In the genomic region with DNA sequence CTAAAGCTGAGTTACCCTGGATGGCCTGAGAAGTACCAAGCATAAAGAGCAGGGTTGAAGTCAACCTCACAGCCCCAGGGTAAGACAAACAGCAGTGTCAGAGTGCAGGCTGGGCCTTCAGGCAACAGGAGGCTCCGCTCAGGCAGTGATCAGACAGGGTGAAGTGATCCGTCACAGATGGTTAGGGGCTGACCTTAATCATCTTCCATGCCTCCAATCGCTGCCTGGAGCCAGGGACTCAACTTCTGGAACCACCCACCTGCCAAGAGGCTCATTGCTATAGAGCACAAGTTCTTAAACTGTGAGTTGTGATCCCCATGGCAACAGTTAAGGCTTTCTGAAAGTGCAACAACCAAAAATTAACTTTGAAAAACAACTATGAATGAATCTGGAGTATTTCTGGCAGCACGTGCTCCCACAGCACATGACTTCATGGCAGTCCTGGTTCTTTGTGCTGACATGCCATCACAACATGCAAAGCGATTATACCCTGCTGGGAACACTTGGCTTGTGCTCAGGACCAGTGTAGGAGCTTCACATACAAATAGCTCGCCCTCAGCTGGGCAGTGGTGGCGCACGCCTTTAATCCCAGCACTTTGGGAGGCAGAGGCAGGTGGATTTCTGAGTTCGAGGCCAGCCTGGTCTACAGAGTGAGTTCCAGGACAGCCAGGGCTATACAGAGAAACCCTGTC, we compare ENCODE assay signal across 9 mouse cellular contexts. TPM values are rescaled to one million over a fixed set of nuclear protein-coding genes. Genes with fewer than 3 reads are reported as not detected.
DNase-seq lines count a peak whose midpoint lies in the region; ATAC-seq lines count a peak whose summit lies in the region.
"Had no signal": no experiment of that assay in that cellular context is flagged by ENCODE, and none has a peak within 500 bp of the region (broad histone marks: within the 10 kb centered on the region; RNA-seq: fewer than 3 reads in every experiment).

No protein-coding gene starts in this region.

- 66% methylated on average over 9 of the region's 9 CpGs for WGBS in kidney, embryonic 14.5 days
- 66% methylated on average over 9 of the region's 9 CpGs for WGBS in embryonic facial prominence, embryonic 11.5 days
- 58% methylated on average over 9 of the region's 9 CpGs for WGBS in midbrain, embryonic 12.5 days

- H3K4me2 ChIP-seq in kidney, embryonic 14.5 days (replicated peaks; ENCODE audit: low read depth, low read length) = no peak overlapping the region
- no peak overlapping the region for H3K4me2 ChIP-seq in embryonic facial prominence, embryonic 11.5 days (ENCODE audit: low read depth, low read length)
- no peak overlapping the region for H3K4me2 ChIP-seq in midbrain, embryonic 12.5 days (replicated peaks)
- H3K4me2 ChIP-seq: embryonic facial prominence, embryonic 13.5 days; heart, embryonic 15.5 days had no signal

- ATAC-seq in kidney, embryonic 14.5 days (ENCODE audit: low FRiP score, low TSS enrichment) = 0 out of 2 replicates have a peak, but pooled peaks have one; percentile 39
- ATAC-seq in embryonic facial prominence, embryonic 11.5 days (replicated peaks; ENCODE audit: insufficient number of reproducible peaks, low FRiP score, low TSS enrichment, low read depth) = peak; percentile 18; the same call in 1 of the 2 replicates
- ATAC-seq in midbrain, embryonic 12.5 days (ENCODE audit: low FRiP score, low read depth) = no peak
- no peak for ATAC-seq in erythroid progenitor cell, adult 5-6 weeks (replicated peaks; ENCODE audit: low FRiP score, poor library complexity, severe bottlenecking)

- no peaks in the 10 kb centered on the region for H3K9me3 ChIP-seq in kidney, embryonic 14.5 days (ENCODE audit: control insufficient read depth, low read length)
- no peaks in the 10 kb centered on the region for H3K9me3 ChIP-seq in embryonic facial prominence, embryonic 11.5 days (replicated peaks; ENCODE audit: control insufficient read depth, low read length)
- H3K9me3 ChIP-seq in midbrain, embryonic 12.5 days = no peaks in the 10 kb centered on the region
- H3K9me3 ChIP-seq: embryonic facial prominence, embryonic 13.5 days; heart, embryonic 15.5 days had no signal

- H3K4me1 ChIP-seq in kidney, embryonic 14.5 days (ENCODE audit: control insufficient read depth, insufficient read depth, low read length) = peaks cover 5% of the 10 kb centered on the region; the same call in 1 of the 2 replicates
- no peaks in the 10 kb centered on the region for H3K4me1 ChIP-seq in embryonic facial prominence, embryonic 11.5 days (ENCODE audit: control insufficient read depth, insufficient read depth, low read length)
- H3K4me1 ChIP-seq in midbrain, embryonic 12.5 days = peaks cover 11% of the 10 kb centered on the region
- H3K4me1 ChIP-seq: heart, embryonic 15.5 days had no signal

- DNase-seq in kidney, adult 11 months = no peak
- peak; percentile 58 for DNase-seq in brain, adult 2 months (ENCODE audit: low read depth, low spot score)
- DNase-seq in embryonic facial prominence, embryonic 11.5 days (ENCODE audit: low spot score) = peak; percentile 15
- no peak for DNase-seq in adrenal gland, postnatal 25 days

- no peaks in the 10 kb centered on the region for H3K36me3 ChIP-seq in kidney, embryonic 14.5 days (ENCODE audit: control insufficient read depth, insufficient read depth, low read length)
- no peaks in the 10 kb centered on the region for H3K36me3 ChIP-seq in embryonic facial prominence, embryonic 11.5 days (replicated peaks; ENCODE audit: control insufficient read depth, insufficient read depth, low read depth, low read length)
- no peaks in the 10 kb centered on the region for H3K36me3 ChIP-seq in midbrain, embryonic 12.5 days
- H3K36me3 ChIP-seq: embryonic facial prominence, embryonic 13.5 days; heart, embryonic 15.5 days had no signal

- H3K27me3 ChIP-seq in kidney, embryonic 14.5 days (ENCODE audit: control insufficient read depth, insufficient read depth, low read length) = no peaks in the 10 kb centered on the region
- no peaks in the 10 kb centered on the region for H3K27me3 ChIP-seq in embryonic facial prominence, embryonic 11.5 days (ENCODE audit: control insufficient read depth, insufficient read depth, low read length)
- no peaks in the 10 kb centered on the region for H3K27me3 ChIP-seq in midbrain, embryonic 12.5 days
- H3K27me3 ChIP-seq: embryonic facial prominence, embryonic 13.5 days; heart, embryonic 15.5 days had no signal

- H3K9ac ChIP-seq in kidney, embryonic 14.5 days (ENCODE audit: low read depth, low read length) = no peak overlapping the region
- no peak overlapping the region for H3K9ac ChIP-seq in embryonic facial prominence, embryonic 11.5 days (replicated peaks; ENCODE audit: low read length)
- H3K9ac ChIP-seq in midbrain, embryonic 12.5 days (replicated peaks) = peak overlapping the region; percentile 43; the same call in 1 of the 2 replicates
- H3K9ac ChIP-seq: embryonic facial prominence, embryonic 13.5 days; heart, embryonic 15.5 days had no signal

- no peak overlapping the region for H3K27ac ChIP-seq in kidney, embryonic 14.5 days (ENCODE audit: low read depth, low read length)
- no peak overlapping the region for H3K27ac ChIP-seq in embryonic facial prominence, embryonic 11.5 days (replicated peaks; ENCODE audit: low read depth, low read length)
- no peak overlapping the region; the same call in 1 of the 2 replicates for H3K27ac ChIP-seq in midbrain, embryonic 12.5 days (replicated peaks)
- H3K27ac ChIP-seq: embryonic facial prominence, embryonic 13.5 days; heart, embryonic 15.5 days had no signal

- no peak overlapping the region for H3K4me3 ChIP-seq in kidney, embryonic 14.5 days (ENCODE audit: low read length)
- no peak overlapping the region for H3K4me3 ChIP-seq in embryonic facial prominence, embryonic 11.5 days (ENCODE audit: low read depth, low read length)
- H3K4me3 ChIP-seq in midbrain, embryonic 12.5 days = no peak overlapping the region
- H3K4me3 ChIP-seq: embryonic facial prominence, embryonic 13.5 days; heart, embryonic 15.5 days had no signal

RNA-seq across cellular contexts. Expression of a gene that starts 46.3 kb away (rescaled TPM):
- 19.5 and 26.8 TPM in 2 replicates for polyA plus RNA-seq in kidney, embryonic 14.5 days (2014; fragmentation: Nextera tagmentation; extraction: Ambion mirVana)
- polyA plus RNA-seq in embryonic facial prominence, embryonic 11.5 days (2014; fragmentation: Nextera tagmentation; extraction: Ambion mirVana) = 21.5 and 22.3 TPM in 2 replicates
- 22.1 and 25.5 TPM in 2 replicates for polyA plus RNA-seq in midbrain, embryonic 12.5 days (2016; fragmentation: Nextera tagmentation; extraction: Ambion mirVana)
- 85.2 and 92.0 TPM in 2 replicates for total RNA-seq in adrenal gland, postnatal 25 days (2021)
- total RNA-seq in erythroid progenitor cell, adult 5-6 weeks (2015; ENCODE audit: low replicate concordance) = 32.4 and 47.4 TPM in 2 replicates
- 55.1 and 79.7 TPM in 2 replicates for total RNA-seq in erythroid progenitor cell, adult 5-6 weeks (2017; ENCODE audit: low replicate concordance)

Comparison
In these comparisons a context has a peak if more than half of its experiments do, and no peak if none do; other contexts are left out.
1. ATAC-seq: peak in kidney, embryonic 14.5 days (single experiment) and embryonic facial prominence, embryonic 11.5 days (single experiment); none in midbrain, embryonic 12.5 days (single experiment) and erythroid progenitor cell, adult 5-6 weeks (single experiment).
2. DNase-seq: peak in brain, adult 2 months (single experiment) and embryonic facial prominence, embryonic 11.5 days (single experiment); none in kidney, adult 11 months (single experiment) and adrenal gland, postnatal 25 days (single experiment).